Mouse (Mus musculus): ENCODE measurements around the gene Zfp609. TPM values are rescaled to one million over a fixed set of nuclear protein-coding genes. Genes with fewer than 3 reads are reported as not detected.
A peak's percentile ranks its signal among the peaks of the same experiment; 100 is the strongest.
"Not testable (repeated sequence)": the region's sequence is repeated elsewhere in the genome, so short reads cannot be mapped to it uniquely, and the experiment has no call there.

Zfp609 gene
- polyA plus RNA-seq, 1 experiment from 2014 or later, result 7.6 TPM

GRCm38 (mm10) chr9:65689869-65690268 lies 137.5 kb downstream of the Zfp609 start:
- not testable (repeated sequence) for DNase-seq (ENCODE audit: low spot score); H3K27ac ChIP-seq; H3K4me1 ChIP-seq; H3K27me3 ChIP-seq (ENCODE audit: low read depth, poor library complexity, severe bottlenecking); H3K9me3 ChIP-seq (replicated peaks); H3K4me3 ChIP-seq
- H3K36me3 ChIP-seq, result peaks cover 86% of the 10 kb centered on the region
- WGBS, result 82% methylated on average over 2 of the region's 2 CpGs

GRCm38 (mm10) chr9:65684704-65685103 lies 142.7 kb downstream of the Zfp609 start:
- DNase-seq (ENCODE audit: low spot score), result no peak
- Histone ChIP-seq H3K27ac (no peak overlapping the region), H3K36me3 (peaks cover 55% of the 10 kb centered on the region), H3K27me3 (ENCODE audit: low read depth, poor library complexity, severe bottlenecking) (no peaks in the 10 kb centered on the region), H3K9me3 (replicated peaks) (no peaks in the 10 kb centered on the region), H3K4me3 (no peak overlapping the region), H3K4me1 (peaks cover 17% of the 10 kb centered on the region)
- WGBS, result 90% methylated on average over 2 of the region's 2 CpGs

- H3K27me3 ChIP-seq (ENCODE audit: low read depth, poor library complexity, severe bottlenecking), result no peaks in the 10 kb centered on the region
- H3K36me3 ChIP-seq, result peaks cover 45% of the 10 kb centered on the region
- DNase-seq (ENCODE audit: low spot score), result no peak
- 88% methylated on average over 1 of the region's 1 CpGs for WGBS
- H3K4me3 ChIP-seq, result no peak overlapping the region
- no peaks in the 10 kb centered on the region for H3K9me3 ChIP-seq (replicated peaks)
- peaks cover 34% of the 10 kb centered on the region for H3K4me1 ChIP-seq
- H3K27ac ChIP-seq, result no peak overlapping the region
Measured at GRCm38 (mm10) chr9:65682994-65683393, 144.4 kb downstream of the Zfp609 start.

- Histone ChIP-seq H3K27me3 (ENCODE audit: low read depth, poor library complexity, severe bottlenecking) (no peaks in the 10 kb centered on the region), H3K4me1 (peaks cover 42% of the 10 kb centered on the region), H3K36me3 (peaks cover 37% of the 10 kb centered on the region), H3K27ac (no peak overlapping the region), H3K4me3 (no peak overlapping the region), H3K9me3 (replicated peaks) (no peaks in the 10 kb centered on the region)
- WGBS, result 90% methylated on average over 3 of the region's 3 CpGs
- no peak for DNase-seq (ENCODE audit: low spot score)
Measured at GRCm38 (mm10) chr9:65682183-65682582, 145.2 kb downstream of the Zfp609 start.

GRCm38 (mm10) chr9:65681634-65681940 lies 145.8 kb downstream of the Zfp609 start:
- Histone ChIP-seq H3K4me1 (peaks cover 45% of the 10 kb centered on the region), H3K36me3 (peaks cover 31% of the 10 kb centered on the region), H3K9me3 (replicated peaks) (no peaks in the 10 kb centered on the region), H3K27ac (no peak overlapping the region), H3K27me3 (ENCODE audit: low read depth, poor library complexity, severe bottlenecking) (no peaks in the 10 kb centered on the region), H3K4me3 (no peak overlapping the region)
- no peak for DNase-seq (ENCODE audit: low spot score)
- WGBS, result 90% methylated on average over 2 of the region's 2 CpGs

GRCm38 (mm10) chr9:65680938-65681633 lies 146.3 kb downstream of the Zfp609 start:
- Histone ChIP-seq H3K27me3 (ENCODE audit: low read depth, poor library complexity, severe bottlenecking) (no peaks in the 10 kb centered on the region), H3K36me3 (peaks cover 26% of the 10 kb centered on the region), H3K27ac (no peak overlapping the region), H3K4me1 (peaks cover 45% of the 10 kb centered on the region), H3K9me3 (replicated peaks) (no peaks in the 10 kb centered on the region), H3K4me3 (no peak overlapping the region)
- DNase-seq (ENCODE audit: low spot score), result no peak
- WGBS, result 93% methylated on average over 4 of the region's 4 CpGs

- 19% methylated on average over 5 of the region's 5 CpGs for WGBS
- peak; percentile 79 for DNase-seq (ENCODE audit: low spot score)
- peaks cover 48% of the 10 kb centered on the region for H3K4me1 ChIP-seq
Measured at GRCm38 (mm10) chr9:65679181-65679761, 148.1 kb downstream of the Zfp609 start.

GRCm38 (mm10) chr9:65677119-65677462 lies 150.3 kb downstream of the Zfp609 start:
- Histone ChIP-seq H3K4me3 (peak overlapping the region; percentile 80), H3K27ac (peak overlapping the region; percentile 94), H3K27me3 (ENCODE audit: low read depth, poor library complexity, severe bottlenecking) (no peaks in the 10 kb centered on the region), H3K9me3 (replicated peaks) (no peaks in the 10 kb centered on the region), H3K36me3 (peaks cover 6% of the 10 kb centered on the region), H3K4me1 (peaks cover 48% of the 10 kb centered on the region)
- 3% methylated on average over 3 of the region's 3 CpGs for WGBS
- DNase-seq (ENCODE audit: low spot score), result no peak

More at GRCm38 (mm10) chr9:65679181-65679761, 148.1 kb downstream of the Zfp609 start:
- Histone ChIP-seq H3K27ac (peak overlapping the region; percentile 80), H3K4me3 (peak overlapping the region; percentile 80), H3K9me3 (replicated peaks) (no peaks in the 10 kb centered on the region), H3K27me3 (ENCODE audit: low read depth, poor library complexity, severe bottlenecking) (no peaks in the 10 kb centered on the region), H3K36me3 (peaks cover 9% of the 10 kb centered on the region)

GRCm38 (mm10) chr9:65676358-65677118 lies 150.8 kb downstream of the Zfp609 start:
- Histone ChIP-seq H3K4me1 (peaks cover 49% of the 10 kb centered on the region), H3K4me3 (peak overlapping the region; percentile 80), H3K9me3 (replicated peaks) (no peaks in the 10 kb centered on the region), H3K27me3 (ENCODE audit: low read depth, poor library complexity, severe bottlenecking) (no peaks in the 10 kb centered on the region), H3K36me3 (peaks cover 6% of the 10 kb centered on the region), H3K27ac (peak overlapping the region; percentile 94)
- peak; percentile 98 for DNase-seq (ENCODE audit: low spot score)
- WGBS, result 0% methylated on average over 48 of the region's 51 CpGs

- WGBS, result 59% methylated on average over 8 of the region's 8 CpGs
- Histone ChIP-seq H3K9me3 (replicated peaks) (no peaks in the 10 kb centered on the region), H3K27me3 (ENCODE audit: low read depth, poor library complexity, severe bottlenecking) (no peaks in the 10 kb centered on the region), H3K36me3 (peaks cover 3% of the 10 kb centered on the region), H3K4me1 (peaks cover 49% of the 10 kb centered on the region), H3K4me3 (peak overlapping the region; percentile 80), H3K27ac (peak overlapping the region; percentile 94)
- DNase-seq (ENCODE audit: low spot score), result no peak
Measured at GRCm38 (mm10) chr9:65675461-65676357, 151.7 kb downstream of the Zfp609 start.

- Histone ChIP-seq H3K4me1 (peaks cover 22% of the 10 kb centered on the region), H3K36me3 (no peaks in the 10 kb centered on the region), H3K4me3 (no peak overlapping the region), H3K9me3 (replicated peaks) (no peaks in the 10 kb centered on the region), H3K27ac (peak overlapping the region; percentile 36; the same call in 1 of the 2 replicates), H3K27me3 (ENCODE audit: low read depth, poor library complexity, severe bottlenecking) (no peaks in the 10 kb centered on the region)
- DNase-seq (ENCODE audit: low spot score), result no peak
- WGBS, result 89% methylated on average over 11 of the region's 11 CpGs
Measured at GRCm38 (mm10) chr9:65672996-65673395, 154.4 kb downstream of the Zfp609 start.

GRCm38 (mm10) chr9:65671431-65671931 lies 155.9 kb downstream of the Zfp609 start:
- H3K4me1 ChIP-seq, result peaks cover 11% of the 10 kb centered on the region
- WGBS, result 58% methylated on average over 9 of the region's 9 CpGs
- H3K27ac ChIP-seq, result peak overlapping the region; percentile 44; the same call in 1 of the 2 replicates
- no peaks in the 10 kb centered on the region for H3K9me3 ChIP-seq (replicated peaks)
- no peaks in the 10 kb centered on the region for H3K27me3 ChIP-seq (ENCODE audit: low read depth, poor library complexity, severe bottlenecking)
- no peaks in the 10 kb centered on the region for H3K36me3 ChIP-seq
- no peak for DNase-seq (ENCODE audit: low spot score)
- H3K4me3 ChIP-seq, result no peak overlapping the region

Data from limb, embryonic 10.5 days (tissue).